Mouse (Mus musculus) CH12.LX (cell line): ENCODE measurements at regions not wholly inside any gene's neighbourhood (a gene's known extent, or its start where the extent isn't known, plus 50 kb on each side); places are given as distances from the start of the nearest gene placed in this dataset.

Experiments used
- CTCF ChIP-seq, 2 experiments: IDR thresholded peaks in 1 of 2; conservative IDR thresholded peaks in 1 of 2; 2 replicates each; pipeline ENCODE4 v1.5.1; 2011 to 2012; ENCODE audit warnings: low read depth in 2 of 2, low read length in 2 of 2, improper control_type of control experiment in 1 of 2, inconsistent platforms in 1 of 2, mild to moderate bottlenecking in 1 of 2, moderate library complexity in 1 of 2
- E2F4 ChIP-seq: IDR thresholded peaks from 2 replicates; pipeline ENCODE4 v1.6.1; 2011; ENCODE audit warnings: low read depth, low read length, improper control_type of control experiment; ENCODE audit not compliant: insufficient replicate concordance
- EP300 ChIP-seq: IDR thresholded peaks from 2 replicates; pipeline ENCODE4 v1.6.1; 2011; ENCODE audit warnings: low read length, improper control_type of control experiment
- MAFK ChIP-seq: IDR thresholded peaks from 2 replicates; pipeline ENCODE4 v1.6.1; 2011; ENCODE audit warnings: low read length, improper control_type of control experiment; ENCODE audit not compliant: insufficient replicate concordance
- POLR2A ChIP-seq: IDR thresholded peaks from 2 replicates; pipeline ENCODE4 v1.6.1; 2011; ENCODE audit warnings: low read depth, mild to moderate bottlenecking, improper control_type of control experiment, low read length
- RAD21 ChIP-seq: IDR thresholded peaks from 2 replicates; pipeline ENCODE4 v1.6.1; 2011; ENCODE audit warnings: low read depth, mild to moderate bottlenecking, low read length, improper control_type of control experiment, moderate library complexity
- TCF12 ChIP-seq: IDR thresholded peaks from 2 replicates; pipeline ENCODE4 v1.6.1; 2014; ENCODE audit warnings: low read depth, mild to moderate bottlenecking, inconsistent platforms, low read length, improper control_type of control experiment
- USF2 ChIP-seq: conservative IDR thresholded peaks from 2 replicates; pipeline ENCODE4 v1.6.1; 2011; ENCODE audit warnings: low read depth, low read length, improper control_type of control experiment
- ZKSCAN1 ChIP-seq: IDR thresholded peaks from 2 replicates; pipeline ENCODE4 v1.6.1; 2012; ENCODE audit warnings: low read depth, inconsistent platforms, low read length, improper control_type of control experiment, borderline replicate concordance

GRCm38 (mm10) chr1:19857250-19857649 lies 648.5 kb downstream of the Tfap2b start:
- TF ChIP-seq ZKSCAN1, result no peak
- TF ChIP-seq CTCF (conservative IDR thresholded peaks at IDR 0.05 in 1 of 2, IDR thresholded peaks at IDR 0.05 in 1 of 2; ENCODE audit: low read depth in 2 of 2, low read length in 2 of 2), result no peak
- no peak for TF ChIP-seq E2F4
- TF ChIP-seq POLR2A, result no peak
- no peak for TF ChIP-seq MAFK
- TF ChIP-seq TCF12, result no peak
- no peak for TF ChIP-seq EP300
- no peak for TF ChIP-seq USF2
- TF ChIP-seq RAD21, result no peak
